Mouse (Mus musculus) kidney, adult 9 months (tissue): ENCODE measurements around the gene Rel.

Experiments used
- DNase-seq: peaks from one replicate; pipeline ENCODE4 v3.0.0; 2022

The Rel gene

DNA sequence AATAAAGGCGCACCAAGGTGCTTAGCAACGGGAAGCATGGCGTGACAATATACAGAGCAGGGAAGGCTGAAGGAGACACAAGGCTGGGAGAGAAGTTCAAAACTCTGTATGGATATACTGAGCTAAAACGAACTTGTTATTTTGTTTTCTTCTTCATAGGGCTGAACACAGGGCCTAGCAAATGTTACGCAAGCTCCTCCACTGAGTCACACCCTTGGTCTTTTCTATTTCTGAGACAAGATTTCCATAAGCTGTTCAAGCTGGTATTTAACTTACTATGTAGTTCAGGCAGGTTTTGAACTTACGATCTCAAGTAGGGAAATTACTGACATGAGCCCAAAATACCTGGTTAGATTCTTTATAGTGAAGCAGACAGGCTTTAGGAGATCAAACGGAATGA, 29.4 kb downstream of the Rel start:
- no peak for DNase-seq

GRCm38 (mm10) chr11:23740895-23741294, 29.9 kb downstream of the Rel start:
- DNase-seq: no peak

GRCm38 (mm10) chr11:23735820-23736470, 34.8 kb downstream of the Rel start:
- no peak for DNase-seq

- DNase-seq: no peak
These were observed 36.0 kb downstream of the Rel start for GRCm38 (mm10) chr11:23734749-23735286.

- DNase-seq: no peak
These were observed 37.9 kb downstream of the Rel start for GRCm38 (mm10) chr11:23732840-23733239.

DNA sequence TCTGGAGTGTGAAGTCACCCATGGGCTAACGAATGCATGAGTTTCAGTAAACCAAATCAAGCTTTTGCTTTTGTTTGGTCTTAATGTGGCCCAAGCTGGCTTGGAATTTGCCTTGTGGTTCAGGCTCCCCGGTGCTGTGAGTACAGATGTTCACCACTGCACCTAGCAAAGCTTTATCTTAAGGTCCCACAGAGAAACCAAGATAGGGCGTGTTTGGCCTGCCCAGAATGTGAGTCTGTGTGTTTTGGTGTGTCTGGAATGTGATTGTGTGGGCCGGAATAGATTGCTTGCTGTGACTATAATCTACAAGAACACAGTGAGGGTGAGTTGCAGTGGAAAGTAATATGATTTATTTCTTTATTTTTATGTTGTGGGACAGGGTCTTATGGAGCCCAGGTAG, 40.6 kb downstream of the Rel start:
- DNase-seq: no peak

DNA sequence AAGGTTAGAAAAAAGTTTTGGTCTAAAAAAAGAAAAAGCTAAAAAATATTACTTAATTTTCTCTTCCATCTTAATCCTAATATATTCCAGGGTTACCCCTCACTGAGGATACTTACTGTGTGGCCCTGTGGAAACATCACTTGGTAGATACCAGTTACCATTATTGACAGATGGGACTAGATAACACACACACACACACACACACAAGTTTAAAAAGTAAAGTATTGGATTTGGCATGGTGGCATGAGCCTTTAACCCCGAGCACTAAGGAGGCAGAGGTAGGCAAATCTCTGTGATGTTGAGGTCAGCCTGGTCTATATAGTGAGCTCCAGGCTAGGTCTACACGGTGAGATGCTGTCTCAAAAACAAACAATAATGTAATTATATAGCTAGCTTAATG, 42.6 kb downstream of the Rel start:
- no peak for DNase-seq

GRCm38 (mm10) chr11:23726441-23726840, 44.3 kb downstream of the Rel start:
- no peak for DNase-seq

DNA sequence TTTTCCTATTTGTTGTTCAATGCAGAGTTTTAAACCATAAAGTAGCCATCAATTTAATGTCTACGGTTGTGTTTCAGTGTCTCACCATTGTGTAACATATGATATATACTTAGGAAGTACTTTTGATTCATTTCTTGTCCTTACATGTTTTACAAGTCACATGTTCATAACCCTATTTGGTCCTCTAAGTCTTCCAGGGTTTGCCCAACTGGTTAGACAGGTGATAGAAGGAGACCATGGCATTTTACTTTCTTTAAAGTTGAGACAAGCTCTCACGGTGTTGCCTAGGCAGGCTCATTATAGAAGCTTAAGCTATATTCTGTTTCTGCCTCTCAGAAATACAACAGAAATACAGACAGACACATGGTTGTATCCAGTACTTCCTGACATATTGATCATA, 44.9 kb downstream of the Rel start:
- no peak for DNase-seq

DNA sequence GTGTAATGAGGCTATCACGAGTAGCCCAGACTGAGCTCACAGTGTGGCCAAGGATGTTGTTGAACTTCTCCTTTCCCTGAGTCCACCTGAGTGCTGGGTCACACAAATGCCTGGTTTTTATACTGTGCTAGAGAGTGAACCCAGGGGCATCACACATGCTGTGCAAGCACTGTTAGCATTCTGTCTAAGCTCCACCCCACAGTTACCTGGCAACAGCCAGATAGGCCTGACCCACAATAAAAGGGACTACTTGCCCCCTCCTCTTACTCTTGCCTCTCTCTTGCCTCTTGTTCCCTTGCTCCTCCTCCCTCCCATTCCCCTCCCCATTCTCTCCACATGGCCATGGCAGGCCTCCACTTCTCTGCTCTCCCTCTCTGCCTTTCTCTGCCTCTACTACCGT, 48.4 kb downstream of the Rel start:
- DNase-seq: no peak

- DNase-seq: no peak
These were observed 50.9 kb downstream of the Rel start for GRCm38 (mm10) chr11:23719825-23720224.

- DNase-seq: no peak
These were observed 51.9 kb downstream of the Rel start for GRCm38 (mm10) chr11:23718856-23719255.

DNA sequence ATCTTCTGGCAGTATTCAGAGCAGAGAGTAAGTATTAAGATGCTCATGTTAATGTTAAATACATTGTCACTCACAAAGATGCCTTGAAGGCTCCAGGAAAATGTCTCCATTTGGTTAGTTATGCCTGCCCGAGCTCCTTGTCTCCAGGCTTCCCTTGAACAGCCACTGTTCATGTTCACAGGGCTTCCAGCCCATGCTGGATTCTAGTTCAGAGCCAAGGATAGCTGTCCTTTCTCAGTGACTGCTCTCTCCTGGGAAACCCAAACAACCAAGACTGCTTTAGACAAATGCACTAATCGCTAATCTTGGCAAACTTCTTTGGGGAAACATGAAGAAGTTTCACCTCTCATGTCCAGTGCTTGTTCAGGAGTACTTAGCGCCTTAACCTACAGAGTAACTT, 58.5 kb downstream of the Rel start:
- DNase-seq: no peak

- DNase-seq: no peak
These were observed 66.0 kb downstream of the Rel start for GRCm38 (mm10) chr11:23704604-23705294.

- no peak for DNase-seq
These were observed 68.9 kb downstream of the Rel start for GRCm38 (mm10) chr11:23701831-23702230.

DNA sequence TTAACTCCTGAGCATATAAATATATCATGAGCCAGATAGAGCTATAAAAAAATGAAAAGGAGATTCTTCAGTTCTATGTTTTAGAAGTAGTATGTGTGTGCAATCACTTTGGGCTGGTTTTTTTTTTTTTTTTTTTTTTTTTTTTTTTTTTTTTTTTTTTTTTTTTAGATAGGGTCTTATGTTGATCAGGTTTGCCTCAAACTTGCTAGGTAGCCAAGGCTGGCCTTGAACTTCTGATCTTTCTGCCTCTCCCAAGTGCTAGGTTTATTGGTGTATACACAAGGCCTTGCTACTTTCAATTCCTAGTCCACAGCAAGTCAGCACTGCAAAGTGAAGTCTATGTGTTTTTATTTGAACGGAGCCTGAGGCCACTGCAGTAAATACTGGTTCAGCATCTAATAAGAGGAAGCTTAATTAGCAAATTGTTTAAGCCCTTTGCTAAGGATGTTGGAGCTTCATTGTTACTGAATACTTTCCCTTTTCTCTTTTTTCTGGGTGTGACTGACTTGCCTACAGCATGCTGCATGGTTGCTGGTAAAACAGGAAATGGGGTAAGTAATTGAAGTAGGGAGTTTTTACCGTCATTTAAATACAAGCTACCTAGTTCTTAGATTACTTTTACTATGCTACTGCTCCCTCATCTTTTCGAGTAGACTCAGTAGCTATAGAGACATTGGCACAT, 71.2 kb downstream of the Rel start:
- DNase-seq: no peak

GRCm38 (mm10) chr11:23698526-23698925, 72.2 kb downstream of the Rel start:
- no peak for DNase-seq

- DNase-seq: no peak
These were observed 74.9 kb downstream of the Rel start for GRCm38 (mm10) chr11:23695847-23696246.

GRCm38 (mm10) chr11:23693286-23693685, 77.5 kb downstream of the Rel start:
- DNase-seq: no peak

DNA sequence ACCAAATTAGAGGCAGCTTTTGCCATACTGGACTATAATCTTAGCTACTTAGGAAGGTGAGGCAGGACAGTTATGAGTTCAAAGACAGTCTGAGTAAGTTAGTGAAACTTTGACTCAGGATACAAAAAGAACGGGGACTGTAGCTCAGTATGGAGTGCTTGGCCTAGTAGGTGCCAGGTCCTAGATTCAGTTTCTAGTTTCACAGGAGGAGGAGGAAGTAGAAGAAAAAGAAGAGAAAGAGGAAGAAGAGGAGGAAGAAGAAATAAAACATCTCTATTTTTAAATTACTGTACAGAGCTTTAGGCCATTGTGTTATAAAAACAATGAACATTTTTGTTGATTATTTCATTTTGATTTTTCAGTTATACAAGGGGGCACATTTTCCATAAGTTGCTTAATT, 82.7 kb downstream of the Rel start:
- no peak for DNase-seq
